Mouse (Mus musculus) embryonic facial prominence, embryonic 15.5 days (tissue): ENCODE results near the gene Wdr78. TPM values are rescaled to one million over a fixed set of nuclear protein-coding genes. Genes with fewer than 3 reads are reported as not detected.
A peak's percentile ranks its signal among the peaks of the same experiment; 100 is the strongest.

Experiments used
- ATAC-seq: fragments of 200-750 bp; cut with Nextera tagmentation; 2 replicates; pipeline ENCODE4 v1.8.0; 2017; ENCODE audit warnings: low read depth, moderate TSS enrichment; ENCODE audit not compliant: insufficient number of reproducible peaks, low FRiP score, low TSS enrichment
- H3K27ac ChIP-seq: fragments of 300-500 bp; sonication (generic); replicated peaks from 2 replicates; pipeline ENCODE4 v1.5.1; 2015; ENCODE audit warnings: mild to moderate bottlenecking, inconsistent platforms
- H3K27me3 ChIP-seq: fragments of 300-500 bp; sonication (generic); 2 replicates; pipeline ENCODE4 v1.6.1; 2015; ENCODE audit warnings: inconsistent platforms
- H3K36me3 ChIP-seq: fragments of 300-500 bp; sonication (generic); 2 replicates; pipeline ENCODE4 v1.6.1; 2015; ENCODE audit warnings: mild to moderate bottlenecking, inconsistent platforms
- H3K4me1 ChIP-seq: fragments of 300-500 bp; sonication (generic); 2 replicates; pipeline ENCODE4 v1.6.1; 2015; ENCODE audit warnings: inconsistent platforms
- H3K4me2 ChIP-seq: fragments of 300-500 bp; sonication (generic); replicated peaks from 2 replicates; pipeline ENCODE4 v1.6.1; 2015; ENCODE audit warnings: mild to moderate bottlenecking, inconsistent platforms
- H3K4me3 ChIP-seq: fragments of 300-500 bp; sonication (generic); replicated peaks from 2 replicates; pipeline ENCODE4 v1.5.1; 2015; ENCODE audit warnings: mild to moderate bottlenecking, inconsistent platforms
- H3K9ac ChIP-seq: fragments of 300-500 bp; sonication (generic); 2 replicates; pipeline ENCODE4 v1.6.1; 2015; ENCODE audit warnings: inconsistent platforms
- H3K9me3 ChIP-seq: fragments of 300-500 bp; sonication (generic); replicated peaks from 2 replicates; pipeline ENCODE4 v1.6.1; 2016; ENCODE audit warnings: inconsistent platforms
- WGBS: fragments of 180-500 bp; shearing (Covaris S2); methylation state at CpG from one replicate; pipeline ENCODE4 v1.1.7; 2015; 5-methylcytosine and 5-hydroxymethylcytosine counted together
- polyA plus RNA-seq: library from polyadenylated mRNA; unstranded; fragments of >200 nt; fragmentation: Nextera tagmentation; extraction: Ambion mirVana; gene quantifications from 2 replicates; pipeline ENCODE4 v1.2.1, GENCODE M21; 2015

The Wdr78 gene
- polyA plus RNA-seq, 1 experiment from 2014 or later: 8.6 TPM

DNA sequence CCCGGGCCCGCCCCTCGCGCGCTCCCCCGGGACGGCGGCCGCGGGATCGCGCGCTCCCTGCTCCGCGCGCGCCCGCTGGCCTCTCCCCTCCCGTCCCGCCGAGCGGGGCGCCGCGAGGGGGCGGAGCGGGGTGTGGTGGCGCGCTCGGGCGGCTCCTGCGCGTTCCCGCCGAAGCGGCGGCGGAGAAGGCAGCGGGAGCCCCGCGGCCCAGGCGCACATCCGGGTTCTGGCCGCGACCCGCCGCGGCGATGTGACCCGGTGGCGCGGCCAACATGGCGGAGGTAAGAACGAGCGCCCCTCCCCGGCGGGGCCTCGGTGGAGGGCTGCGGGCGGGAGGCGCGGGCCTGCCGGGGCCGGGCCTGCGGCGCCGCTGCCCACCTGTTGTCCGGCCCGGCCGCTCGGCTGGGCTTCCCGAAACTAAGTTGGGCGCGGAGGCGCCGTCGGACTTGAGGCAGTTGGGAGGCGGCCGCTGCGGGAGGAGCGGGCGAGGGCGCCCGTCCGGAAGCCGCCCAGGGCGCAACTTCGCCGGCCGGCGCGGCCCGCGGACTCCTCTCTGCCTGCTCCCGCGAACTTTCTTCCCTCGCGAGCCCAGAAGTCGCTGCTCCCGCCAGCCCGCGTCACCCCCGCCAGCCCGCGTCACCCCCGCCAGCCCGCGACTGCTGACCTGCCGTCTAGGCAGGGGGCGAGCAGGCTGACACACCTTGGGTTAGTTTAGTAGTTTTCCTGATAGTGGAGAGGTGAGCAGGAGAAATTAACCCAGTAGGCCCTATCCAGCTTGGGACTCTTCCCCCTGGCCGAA is 5.1 kb upstream of the Wdr78 start:
- H3K36me3 ChIP-seq: peaks cover 5% of the 10 kb centered on the region; the same call in 1 of the 2 replicates
- H3K27ac ChIP-seq: peak overlapping the region; percentile 96
- peaks cover 27% of the 10 kb centered on the region for H3K4me1 ChIP-seq
- no peaks in the 10 kb centered on the region for H3K27me3 ChIP-seq
- H3K9me3 ChIP-seq: no peaks in the 10 kb centered on the region
- ATAC-seq: peak; percentile 79
- H3K9ac ChIP-seq: peak overlapping the region; percentile 93
- under 1% methylated on average over 69 of the region's 111 CpGs for WGBS
- peak overlapping the region; percentile 56 for H3K4me2 ChIP-seq
- H3K4me3 ChIP-seq: peak overlapping the region; percentile 93

DNA sequence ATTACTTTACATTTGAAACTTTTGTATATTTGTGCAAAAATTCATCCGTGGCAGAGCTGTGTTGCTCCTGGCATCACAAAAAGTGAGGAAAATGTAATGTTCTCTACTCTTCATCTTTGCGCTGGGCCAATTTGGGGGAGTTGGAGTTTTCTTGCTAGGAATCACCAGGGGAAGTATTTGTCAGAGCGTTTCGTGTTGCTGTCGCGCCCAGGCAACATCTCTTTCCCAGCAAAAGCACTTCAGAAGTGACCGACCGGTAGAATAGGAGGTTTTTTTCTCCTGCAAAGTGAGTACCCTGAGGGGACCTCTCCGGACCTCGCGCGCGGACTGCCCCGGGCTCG is 4.5 kb upstream of the Wdr78 start:
- 2% methylated on average over 13 of the region's 15 CpGs for WGBS
- H3K27ac ChIP-seq: peak overlapping the region; percentile 96
- no peaks in the 10 kb centered on the region for H3K9me3 ChIP-seq
- ATAC-seq: no peak
- H3K4me3 ChIP-seq: peak overlapping the region; percentile 93
- H3K4me1 ChIP-seq: peaks cover 27% of the 10 kb centered on the region
- peak overlapping the region; percentile 93; the same call in 1 of the 2 replicates for H3K9ac ChIP-seq
- H3K4me2 ChIP-seq: peak overlapping the region; percentile 56
- H3K27me3 ChIP-seq: no peaks in the 10 kb centered on the region
- H3K36me3 ChIP-seq: peaks cover 5% of the 10 kb centered on the region; the same call in 1 of the 2 replicates

GRCm38 (mm10) chr4:103113402-103113801 is 953 bp downstream of the Wdr78 start:
- WGBS: 8% methylated on average over 11 of the region's 11 CpGs

DNA sequence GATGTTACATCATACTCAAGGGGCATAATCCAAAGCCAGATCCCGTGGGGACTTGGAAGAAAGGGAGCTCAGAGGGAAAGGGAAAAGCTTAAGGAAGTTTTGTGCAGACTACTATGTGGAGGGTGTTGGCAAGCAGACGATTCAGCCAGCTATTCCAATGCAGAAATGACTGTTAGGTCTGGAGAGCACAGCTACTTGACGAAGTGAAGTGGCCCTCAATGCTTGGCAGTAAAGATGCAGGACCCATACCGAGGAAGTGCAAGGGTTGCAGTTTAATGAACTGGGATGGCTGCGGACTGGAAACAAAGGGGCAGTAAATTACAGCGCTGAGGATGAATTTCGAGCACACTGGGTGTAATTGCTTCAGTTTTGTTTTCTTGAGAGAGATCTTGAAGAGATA is 1.7 kb downstream of the Wdr78 start:
- H3K9me3 ChIP-seq: no peaks in the 10 kb centered on the region
- no peak for ATAC-seq
- peaks cover 20% of the 10 kb centered on the region for H3K4me1 ChIP-seq
- 64% methylated on average over 7 of the region's 7 CpGs for WGBS
- peak overlapping the region; percentile 76; the same call in 1 of the 2 replicates for H3K4me3 ChIP-seq
- no peak overlapping the region for H3K9ac ChIP-seq
- H3K27ac ChIP-seq: no peak overlapping the region
- peak overlapping the region; percentile 47 for H3K4me2 ChIP-seq
- H3K36me3 ChIP-seq: peaks cover 5% of the 10 kb centered on the region; the same call in 1 of the 2 replicates
- H3K27me3 ChIP-seq: no peaks in the 10 kb centered on the region

More at GRCm38 (mm10) chr4:103113402-103113801, 953 bp downstream of the Wdr78 start:
- ATAC-seq: no peak
- Histone ChIP-seq H3K4me2 (peak overlapping the region; percentile 47), H3K27ac (peak overlapping the region; percentile 99), H3K36me3 (peaks cover 5% of the 10 kb centered on the region; the same call in 1 of the 2 replicates), H3K9me3 (no peaks in the 10 kb centered on the region), H3K4me3 (peak overlapping the region; percentile 76), H3K9ac (peak overlapping the region; percentile 61), H3K4me1 (peaks cover 20% of the 10 kb centered on the region), H3K27me3 (no peaks in the 10 kb centered on the region)

- no peak overlapping the region for H3K9ac ChIP-seq
- no peaks in the 10 kb centered on the region for H3K36me3 ChIP-seq
- H3K4me1 ChIP-seq: no peaks in the 10 kb centered on the region
- ATAC-seq: no peak
- 90% methylated on average over 5 of the region's 5 CpGs for WGBS
- H3K27ac ChIP-seq: no peak overlapping the region
- no peak overlapping the region for H3K4me3 ChIP-seq
- no peaks in the 10 kb centered on the region for H3K9me3 ChIP-seq
- H3K4me2 ChIP-seq: no peak overlapping the region
- H3K27me3 ChIP-seq: no peaks in the 10 kb centered on the region
Measured at GRCm38 (mm10) chr4:103098532-103098931, 15.8 kb downstream of the Wdr78 start.

DNA sequence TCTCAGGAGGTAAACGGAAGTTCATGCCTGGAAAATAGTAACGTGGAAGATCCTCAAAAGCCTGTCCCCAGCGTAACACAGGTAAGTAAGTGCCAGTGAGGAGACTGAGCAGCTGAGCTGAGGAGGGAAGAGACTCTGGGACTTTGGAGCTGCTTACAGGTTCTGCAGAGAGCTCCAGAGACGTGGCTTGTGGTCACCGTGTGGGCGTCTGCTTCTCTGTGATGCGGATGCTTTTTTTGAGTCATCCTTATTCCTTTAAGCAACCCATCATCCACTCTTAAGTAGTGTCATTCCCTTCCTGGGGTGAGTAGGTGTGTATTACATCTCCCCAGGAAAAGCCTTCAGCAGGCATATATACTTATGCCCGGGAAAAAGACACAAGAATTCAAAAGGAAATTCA is 18.4 kb downstream of the Wdr78 start:
- Histone ChIP-seq H3K27me3 (no peaks in the 10 kb centered on the region), H3K4me2 (no peak overlapping the region), H3K36me3 (no peaks in the 10 kb centered on the region), H3K27ac (no peak overlapping the region), H3K9ac (no peak overlapping the region), H3K4me3 (no peak overlapping the region), H3K4me1 (no peaks in the 10 kb centered on the region), H3K9me3 (no peaks in the 10 kb centered on the region)
- no peak for ATAC-seq
- WGBS: 81% methylated on average over 8 of the region's 8 CpGs

DNA sequence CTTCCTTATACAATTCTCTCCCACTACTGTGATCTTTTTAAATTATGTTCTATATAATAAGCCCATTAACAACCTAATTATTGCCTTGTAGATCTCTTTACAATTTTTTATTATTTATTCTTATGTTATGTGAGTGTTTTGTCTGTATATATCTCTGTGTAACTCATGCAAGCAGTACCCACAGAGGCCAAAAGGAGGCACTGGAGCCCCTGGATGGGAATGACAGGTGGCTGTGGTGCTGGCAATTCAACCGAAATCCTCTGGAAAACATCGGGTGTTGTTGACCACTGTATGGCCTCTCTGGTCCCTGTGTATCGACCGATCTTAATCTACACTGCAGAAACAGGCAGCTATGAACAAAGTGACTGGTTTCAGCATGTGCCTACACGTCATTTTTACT is 29.1 kb downstream of the Wdr78 start:
- H3K4me3 ChIP-seq: no peak overlapping the region
- WGBS: 85% methylated on average over 5 of the region's 5 CpGs
- no peaks in the 10 kb centered on the region for H3K27me3 ChIP-seq

DNA sequence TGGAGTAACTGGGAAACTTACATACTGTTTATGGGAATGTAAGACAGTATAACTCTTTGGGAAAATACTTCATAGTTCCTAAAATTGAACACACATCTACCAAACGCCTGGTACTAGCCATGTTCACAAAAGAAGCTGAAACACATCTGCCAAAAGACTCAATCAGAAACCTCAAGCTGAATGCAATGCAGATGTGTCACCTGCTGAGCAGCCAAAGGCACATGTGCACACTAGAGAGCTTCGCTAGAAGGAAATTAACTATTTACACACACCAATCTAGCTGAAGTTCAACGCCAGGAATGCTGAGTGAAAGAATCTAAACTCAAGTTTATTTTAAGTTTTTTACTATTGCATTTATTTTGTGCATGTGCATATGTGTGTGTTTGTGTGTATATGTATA is 43.7 kb downstream of the Wdr78 start:
- Histone ChIP-seq H3K27me3 (no peaks in the 10 kb centered on the region), H3K4me2 (no peak overlapping the region), H3K36me3 (no peaks in the 10 kb centered on the region), H3K9me3 (no peaks in the 10 kb centered on the region), H3K27ac (no peak overlapping the region), H3K4me3 (no peak overlapping the region), H3K4me1 (no peaks in the 10 kb centered on the region), H3K9ac (no peak overlapping the region)
- 42% methylated on average over 3 of the region's 3 CpGs for WGBS
- no peak for ATAC-seq

More for the DNA sequence above, 29.1 kb downstream of the Wdr78 start:
- ATAC-seq: no peak
- Histone ChIP-seq H3K9ac (no peak overlapping the region), H3K36me3 (no peaks in the 10 kb centered on the region), H3K9me3 (no peaks in the 10 kb centered on the region), H3K27ac (no peak overlapping the region), H3K4me1 (no peaks in the 10 kb centered on the region), H3K4me2 (no peak overlapping the region)

DNA sequence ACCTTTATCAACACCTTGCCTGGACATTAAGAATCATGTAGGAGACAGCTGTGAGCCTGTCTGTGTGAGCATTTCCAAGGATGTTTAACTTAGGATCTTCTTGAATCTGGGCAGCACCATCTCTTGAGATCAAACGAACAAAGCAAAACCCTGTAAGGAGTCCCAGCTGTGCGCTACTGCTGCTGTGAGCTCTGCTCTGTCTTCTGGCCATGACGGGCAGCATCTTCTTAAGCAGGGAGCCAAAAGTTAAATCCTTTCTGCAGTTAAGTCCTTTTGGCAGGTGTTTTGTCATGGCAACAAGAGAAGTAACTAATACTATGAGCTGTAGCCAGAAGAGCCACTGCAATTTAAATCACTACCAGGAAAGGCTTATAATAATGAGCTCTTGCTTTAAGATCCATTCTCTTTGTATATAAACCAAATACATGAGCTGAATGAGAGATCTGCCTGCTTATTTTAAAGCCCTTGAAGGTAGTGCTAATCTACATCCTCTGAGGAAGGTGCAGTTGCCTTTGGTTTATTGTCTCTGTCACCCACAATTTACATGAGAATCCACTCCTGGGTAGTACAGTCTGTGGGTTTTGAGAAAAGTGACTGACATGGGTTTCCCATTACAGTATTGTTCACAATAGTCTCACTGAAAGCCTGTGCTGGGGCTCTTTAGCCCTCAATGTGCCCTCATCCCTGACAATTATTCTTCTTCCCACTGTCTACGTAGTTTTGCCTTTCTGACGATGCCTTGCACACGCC is 46.3 kb downstream of the Wdr78 start:
- Histone ChIP-seq H3K9me3 (no peaks in the 10 kb centered on the region), H3K4me3 (no peak overlapping the region), H3K27ac (no peak overlapping the region), H3K27me3 (no peaks in the 10 kb centered on the region), H3K9ac (no peak overlapping the region), H3K36me3 (no peaks in the 10 kb centered on the region), H3K4me1 (no peaks in the 10 kb centered on the region), H3K4me2 (no peak overlapping the region)
- ATAC-seq: no peak
- 53% methylated on average over 6 of the region's 6 CpGs for WGBS

GRCm38 (mm10) chr4:103064976-103065375 is 49.4 kb downstream of the Wdr78 start:
- no peaks in the 10 kb centered on the region for H3K27me3 ChIP-seq
- H3K4me1 ChIP-seq: no peaks in the 10 kb centered on the region
- no peaks in the 10 kb centered on the region for H3K9me3 ChIP-seq
- no peak overlapping the region for H3K4me2 ChIP-seq
- H3K36me3 ChIP-seq: no peaks in the 10 kb centered on the region
- H3K9ac ChIP-seq: no peak overlapping the region
- ATAC-seq: no peak
- no peak overlapping the region for H3K27ac ChIP-seq
- WGBS: 78% methylated on average over 5 of the region's 5 CpGs
- H3K4me3 ChIP-seq: no peak overlapping the region

DNA sequence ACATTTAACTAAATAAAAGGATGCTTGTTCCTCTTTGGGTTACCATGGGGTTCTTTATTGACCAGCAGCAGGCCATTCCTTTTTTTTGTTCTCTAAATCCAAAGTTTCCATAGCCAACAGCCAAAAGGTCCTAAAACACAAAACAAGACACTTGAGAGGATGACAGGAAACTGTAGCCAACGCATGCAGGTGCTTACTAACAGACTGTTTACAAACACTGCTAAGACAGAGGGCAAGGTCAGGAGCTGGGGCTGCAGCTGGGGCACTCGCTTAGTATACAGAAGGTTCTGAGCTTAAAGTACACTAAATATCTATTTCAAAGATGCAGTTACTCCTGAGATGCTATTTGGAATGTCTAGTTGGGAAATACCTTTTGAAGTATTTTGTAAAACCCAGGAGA is 49.9 kb downstream of the Wdr78 start:
- Histone ChIP-seq H3K4me3 (no peak overlapping the region), H3K36me3 (no peaks in the 10 kb centered on the region), H3K27ac (no peak overlapping the region), H3K9me3 (no peaks in the 10 kb centered on the region), H3K27me3 (no peaks in the 10 kb centered on the region), H3K4me2 (no peak overlapping the region), H3K4me1 (no peaks in the 10 kb centered on the region), H3K9ac (no peak overlapping the region)
- WGBS: 81% methylated on average over 2 of the region's 2 CpGs
- no peak for ATAC-seq
